Mouse (Mus musculus) embryonic facial prominence, embryonic 15.5 days (tissue): ENCODE data around the gene Grsf1. TPM values are rescaled to one million over a fixed set of nuclear protein-coding genes. Genes with fewer than 3 reads are reported as not detected.

ENCODE experiments used
- ATAC-seq: fragments of 200-750 bp; cut with Nextera tagmentation; 2 replicates; pipeline ENCODE4 v1.8.0; 2017; ENCODE audit warnings: low read depth, moderate TSS enrichment; ENCODE audit not compliant: insufficient number of reproducible peaks, low FRiP score, low TSS enrichment
- H3K27ac ChIP-seq: fragments of 300-500 bp; sonication (generic); replicated peaks from 2 replicates; pipeline ENCODE4 v1.5.1; 2015; ENCODE audit warnings: mild to moderate bottlenecking, inconsistent platforms
- H3K27me3 ChIP-seq: fragments of 300-500 bp; sonication (generic); 2 replicates; pipeline ENCODE4 v1.6.1; 2015; ENCODE audit warnings: inconsistent platforms
- H3K36me3 ChIP-seq: fragments of 300-500 bp; sonication (generic); 2 replicates; pipeline ENCODE4 v1.6.1; 2015; ENCODE audit warnings: mild to moderate bottlenecking, inconsistent platforms
- H3K4me1 ChIP-seq: fragments of 300-500 bp; sonication (generic); 2 replicates; pipeline ENCODE4 v1.6.1; 2015; ENCODE audit warnings: inconsistent platforms
- H3K4me2 ChIP-seq: fragments of 300-500 bp; sonication (generic); replicated peaks from 2 replicates; pipeline ENCODE4 v1.6.1; 2015; ENCODE audit warnings: mild to moderate bottlenecking, inconsistent platforms
- H3K4me3 ChIP-seq: fragments of 300-500 bp; sonication (generic); replicated peaks from 2 replicates; pipeline ENCODE4 v1.5.1; 2015; ENCODE audit warnings: mild to moderate bottlenecking, inconsistent platforms
- H3K9ac ChIP-seq: fragments of 300-500 bp; sonication (generic); 2 replicates; pipeline ENCODE4 v1.6.1; 2015; ENCODE audit warnings: inconsistent platforms
- H3K9me3 ChIP-seq: fragments of 300-500 bp; sonication (generic); replicated peaks from 2 replicates; pipeline ENCODE4 v1.6.1; 2016; ENCODE audit warnings: inconsistent platforms
- WGBS: fragments of 180-500 bp; shearing (Covaris S2); methylation state at CpG from one replicate; pipeline ENCODE4 v1.1.7; 2015; 5-methylcytosine and 5-hydroxymethylcytosine counted together
- polyA plus RNA-seq: library from polyadenylated mRNA; unstranded; fragments of >200 nt; fragmentation: Nextera tagmentation; extraction: Ambion mirVana; gene quantifications from 2 replicates; pipeline ENCODE4 v1.2.1, GENCODE M21; 2015

Gene Grsf1
- polyA plus RNA-seq, 1 experiment from 2014 or later = 59.3 TPM

DNA sequence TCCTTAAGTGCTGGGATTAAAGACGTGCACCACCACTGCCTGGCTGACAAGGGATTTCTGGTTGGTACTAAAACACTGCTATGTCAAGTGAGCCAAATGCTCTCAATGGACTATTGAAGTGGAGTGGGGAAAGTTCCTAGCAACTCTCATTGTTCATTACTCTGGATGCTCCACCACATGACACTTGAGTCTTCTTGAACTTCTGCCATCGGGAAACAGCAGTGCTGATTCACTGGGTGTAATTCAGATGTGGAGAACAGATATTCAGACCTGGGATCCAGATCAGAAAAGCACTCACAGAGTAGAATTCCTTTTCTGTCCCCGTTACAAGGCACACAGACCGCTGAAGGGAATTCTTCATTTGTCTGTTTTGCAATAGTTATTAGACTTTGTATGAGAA is 27.6 kb upstream of the Grsf1 start:
- WGBS = 73% methylated on average over 4 of the region's 4 CpGs
- no peaks in the 10 kb centered on the region for H3K27me3 ChIP-seq
- no peaks in the 10 kb centered on the region for H3K4me1 ChIP-seq
- no peak overlapping the region for H3K4me2 ChIP-seq
- H3K27ac ChIP-seq = no peak overlapping the region
- no peak for ATAC-seq
- no peaks in the 10 kb centered on the region for H3K9me3 ChIP-seq
- no peak overlapping the region for H3K4me3 ChIP-seq
- H3K36me3 ChIP-seq = no peaks in the 10 kb centered on the region
- no peak overlapping the region for H3K9ac ChIP-seq

DNA sequence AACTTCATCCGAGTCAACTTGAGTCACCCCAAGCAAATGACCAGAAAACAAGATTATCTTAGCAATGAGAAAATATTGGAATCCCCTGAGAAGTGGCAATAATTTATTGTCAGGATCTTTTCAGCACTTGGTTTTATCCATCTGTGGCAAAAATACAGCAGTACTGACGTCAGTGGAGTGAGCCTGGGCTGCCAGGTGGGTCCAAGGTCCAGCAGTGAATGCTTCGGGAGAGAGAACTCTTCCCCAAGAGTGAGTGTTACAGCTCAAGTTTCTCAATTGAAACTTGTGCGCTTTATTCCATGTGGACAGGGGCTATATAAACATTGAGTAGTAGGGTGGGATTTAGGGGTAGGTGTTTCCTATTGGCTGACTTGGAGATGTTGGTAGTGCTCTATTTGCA is 26.1 kb upstream of the Grsf1 start:
- WGBS = 68% methylated on average over 4 of the region's 4 CpGs
- Histone ChIP-seq H3K4me2 (no peak overlapping the region), H3K9me3 (no peaks in the 10 kb centered on the region), H3K27ac (no peak overlapping the region), H3K4me1 (no peaks in the 10 kb centered on the region), H3K36me3 (no peaks in the 10 kb centered on the region), H3K9ac (no peak overlapping the region), H3K4me3 (no peak overlapping the region), H3K27me3 (no peaks in the 10 kb centered on the region)
- no peak for ATAC-seq

GRCm38 (mm10) chr5:88699251-88699913 is 23.4 kb upstream of the Grsf1 start:
- Histone ChIP-seq H3K27ac (no peak overlapping the region), H3K4me3 (no peak overlapping the region), H3K27me3 (no peaks in the 10 kb centered on the region), H3K4me1 (no peaks in the 10 kb centered on the region), H3K9ac (no peak overlapping the region), H3K36me3 (no peaks in the 10 kb centered on the region), H3K4me2 (no peak overlapping the region), H3K9me3 (no peaks in the 10 kb centered on the region)
- ATAC-seq = no peak
- 66% methylated on average over 4 of the region's 4 CpGs for WGBS

DNA sequence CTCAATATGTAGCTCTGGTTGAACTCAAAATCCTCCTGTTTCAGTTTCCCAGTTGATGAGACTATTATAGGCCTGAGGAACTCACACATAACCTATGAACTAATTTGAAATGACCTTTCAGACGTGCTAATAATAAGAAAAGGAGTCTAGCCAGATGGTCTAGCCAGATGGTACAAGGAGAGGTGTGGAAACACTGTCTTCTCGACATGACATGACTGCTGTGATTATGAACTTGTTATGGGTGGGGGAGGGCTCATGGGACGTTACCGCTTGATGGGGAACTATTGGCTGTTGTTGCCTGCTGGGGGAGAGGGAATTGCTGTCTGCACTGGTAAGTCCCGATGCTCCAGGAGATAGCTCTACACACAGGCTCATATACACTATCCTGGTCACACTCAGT is 21.3 kb upstream of the Grsf1 start:
- 73% methylated on average over 5 of the region's 5 CpGs for WGBS

DNA sequence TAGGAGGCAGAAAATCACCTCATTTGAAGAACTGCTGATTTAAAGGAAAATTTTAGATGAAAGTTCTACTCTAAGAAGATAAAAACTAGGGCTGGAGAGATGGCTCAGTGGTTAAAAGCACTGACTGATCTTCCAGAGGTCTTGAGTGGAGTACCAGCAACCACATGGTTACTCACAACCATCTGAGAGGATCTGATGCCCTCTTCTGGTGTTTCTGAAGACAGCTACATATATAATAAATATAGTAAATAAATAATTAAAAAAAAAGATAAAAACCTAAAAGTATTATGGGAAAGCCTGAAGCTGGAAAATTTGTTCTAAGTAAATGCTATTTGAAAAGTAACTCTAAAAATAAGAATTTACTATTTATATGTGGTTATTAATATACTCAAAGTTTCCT is 17.1 kb upstream of the Grsf1 start:
- no peak for ATAC-seq
- no peak overlapping the region for H3K4me3 ChIP-seq
- no peaks in the 10 kb centered on the region for H3K9me3 ChIP-seq
- H3K4me2 ChIP-seq = no peak overlapping the region
- no peak overlapping the region for H3K9ac ChIP-seq
- H3K4me1 ChIP-seq = no peaks in the 10 kb centered on the region
- H3K27ac ChIP-seq = no peak overlapping the region
- H3K27me3 ChIP-seq = no peaks in the 10 kb centered on the region
- H3K36me3 ChIP-seq = no peaks in the 10 kb centered on the region

More for the DNA sequence above, 21.3 kb upstream of the Grsf1 start:
- H3K4me1 ChIP-seq = no peaks in the 10 kb centered on the region
- H3K9ac ChIP-seq = no peak overlapping the region
- H3K4me2 ChIP-seq = no peak overlapping the region
- no peak overlapping the region for H3K4me3 ChIP-seq
- no peaks in the 10 kb centered on the region for H3K9me3 ChIP-seq
- no peaks in the 10 kb centered on the region for H3K36me3 ChIP-seq
- ATAC-seq = no peak
- no peak overlapping the region for H3K27ac ChIP-seq
- no peaks in the 10 kb centered on the region for H3K27me3 ChIP-seq

DNA sequence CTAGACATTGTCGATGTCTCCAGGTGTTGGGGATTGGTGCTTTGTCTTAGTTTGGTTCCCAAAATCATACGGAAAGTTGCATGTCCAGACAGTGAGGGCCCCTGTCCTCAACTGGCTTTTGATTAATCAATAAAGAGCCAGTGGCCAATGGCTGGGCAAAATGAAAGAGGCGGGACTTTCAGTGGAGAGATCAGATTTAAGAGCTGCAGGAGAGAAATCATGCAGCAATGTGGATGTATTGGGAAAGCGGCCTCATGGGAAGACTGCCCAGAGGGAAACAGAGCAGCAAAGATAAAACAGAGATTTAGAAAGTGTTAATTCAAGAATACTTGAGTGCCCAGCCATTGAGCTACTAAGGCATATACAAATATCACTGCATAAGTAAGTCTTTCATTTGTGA is 16.6 kb upstream of the Grsf1 start:
- H3K9me3 ChIP-seq = no peaks in the 10 kb centered on the region
- WGBS = 82% methylated on average over 4 of the region's 4 CpGs
- H3K27ac ChIP-seq = no peak overlapping the region
- no peaks in the 10 kb centered on the region for H3K36me3 ChIP-seq
- no peak overlapping the region for H3K4me2 ChIP-seq
- no peak overlapping the region for H3K4me3 ChIP-seq
- no peak for ATAC-seq
- H3K9ac ChIP-seq = no peak overlapping the region
- H3K4me1 ChIP-seq = no peaks in the 10 kb centered on the region
- H3K27me3 ChIP-seq = no peaks in the 10 kb centered on the region

DNA sequence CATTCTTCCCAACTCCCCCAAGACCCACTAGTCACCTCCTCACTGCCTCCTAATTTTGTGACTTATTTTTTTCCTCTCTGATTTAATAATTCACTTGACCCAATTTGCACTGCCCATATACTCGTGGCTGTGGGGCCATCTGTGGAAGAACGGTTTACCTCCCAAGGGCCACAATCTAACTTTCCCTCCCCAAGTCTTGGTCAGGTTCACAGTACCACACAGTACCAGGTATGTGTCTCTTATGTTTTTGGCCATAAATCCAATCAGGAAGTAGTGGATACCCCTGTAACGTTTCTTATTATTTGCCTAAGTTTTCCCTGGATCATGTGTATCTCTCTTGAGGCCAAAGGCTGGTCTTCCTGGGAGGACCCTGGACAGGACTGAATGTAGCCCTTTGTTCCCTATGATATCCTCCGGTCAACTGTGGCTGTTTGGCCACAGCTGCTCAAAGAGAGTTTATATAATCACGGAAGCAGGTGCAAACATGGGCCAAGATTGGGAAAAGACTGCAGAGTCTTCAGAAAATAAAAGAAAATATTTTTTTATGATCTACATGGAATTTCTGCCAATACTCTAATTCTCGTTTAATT is 15.6 kb upstream of the Grsf1 start:
- Histone ChIP-seq H3K9ac (no peak overlapping the region), H3K36me3 (no peaks in the 10 kb centered on the region), H3K4me1 (no peaks in the 10 kb centered on the region), H3K27me3 (no peaks in the 10 kb centered on the region), H3K4me2 (no peak overlapping the region), H3K27ac (no peak overlapping the region), H3K9me3 (no peaks in the 10 kb centered on the region), H3K4me3 (no peak overlapping the region)
- ATAC-seq = no peak
- WGBS = 53% methylated on average over 6 of the region's 6 CpGs

- 61% methylated on average over 10 of the region's 10 CpGs for WGBS
- no peak overlapping the region for H3K4me2 ChIP-seq
- no peaks in the 10 kb centered on the region for H3K36me3 ChIP-seq
- no peak overlapping the region for H3K9ac ChIP-seq
- H3K27ac ChIP-seq = no peak overlapping the region
- H3K9me3 ChIP-seq = no peaks in the 10 kb centered on the region
- ATAC-seq = no peak
- no peaks in the 10 kb centered on the region for H3K4me1 ChIP-seq
- no peaks in the 10 kb centered on the region for H3K27me3 ChIP-seq
- no peak overlapping the region for H3K4me3 ChIP-seq
These were observed 14.9 kb upstream of the Grsf1 start for GRCm38 (mm10) chr5:88690681-88691505.

GRCm38 (mm10) chr5:88689279-88689938 is 13.4 kb upstream of the Grsf1 start:
- Histone ChIP-seq H3K4me3 (no peak overlapping the region), H3K27ac (no peak overlapping the region), H3K27me3 (no peaks in the 10 kb centered on the region), H3K9ac (no peak overlapping the region), H3K4me1 (no peaks in the 10 kb centered on the region), H3K9me3 (no peaks in the 10 kb centered on the region), H3K36me3 (no peaks in the 10 kb centered on the region), H3K4me2 (no peak overlapping the region)
- 80% methylated on average over 3 of the region's 3 CpGs for WGBS
- ATAC-seq = no peak

DNA sequence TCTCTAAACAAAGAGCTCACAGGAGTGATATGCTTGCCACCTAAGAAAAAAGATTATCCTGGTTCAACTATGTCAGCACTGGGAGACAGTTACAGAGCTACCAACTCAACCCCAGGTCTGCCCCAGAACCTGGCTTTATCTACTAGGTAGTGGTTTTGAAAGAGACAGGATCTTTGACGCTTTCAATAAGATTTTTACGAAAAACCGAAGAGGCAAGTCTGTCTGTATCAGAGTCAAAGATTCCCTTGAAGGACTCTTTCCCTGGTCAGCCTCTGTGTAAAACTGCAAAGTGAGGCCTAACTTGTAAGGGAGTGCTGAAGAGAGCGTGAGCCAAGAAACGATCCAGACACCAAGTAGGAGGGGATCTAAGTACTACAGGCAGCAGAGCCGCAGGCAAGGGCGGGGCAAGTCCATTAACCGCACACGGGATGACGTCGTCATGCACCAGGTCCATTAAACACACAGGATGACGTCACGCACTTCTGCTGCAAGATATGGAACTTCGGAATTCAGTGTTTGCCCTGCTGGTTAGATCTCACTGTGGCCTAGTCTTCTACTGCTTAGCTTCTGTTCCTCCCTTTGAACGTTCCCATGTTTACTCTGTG is 12.7 kb upstream of the Grsf1 start:
- 75% methylated on average over 15 of the region's 15 CpGs for WGBS
- H3K9me3 ChIP-seq = no peaks in the 10 kb centered on the region
- no peaks in the 10 kb centered on the region for H3K36me3 ChIP-seq
- H3K4me2 ChIP-seq = no peak overlapping the region
- H3K4me1 ChIP-seq = no peaks in the 10 kb centered on the region
- H3K4me3 ChIP-seq = no peak overlapping the region
- no peaks in the 10 kb centered on the region for H3K27me3 ChIP-seq
- no peak overlapping the region for H3K9ac ChIP-seq
- H3K27ac ChIP-seq = no peak overlapping the region
- no peak for ATAC-seq

- 81% methylated on average over 8 of the region's 8 CpGs for WGBS
- H3K4me2 ChIP-seq = no peak overlapping the region
These were observed 12.0 kb upstream of the Grsf1 start for GRCm38 (mm10) chr5:88687996-88688406.

More at GRCm38 (mm10) chr5:88687996-88688406, 12.0 kb upstream of the Grsf1 start:
- Histone ChIP-seq H3K27me3 (no peaks in the 10 kb centered on the region), H3K27ac (no peak overlapping the region), H3K9me3 (no peaks in the 10 kb centered on the region), H3K4me1 (no peaks in the 10 kb centered on the region), H3K9ac (no peak overlapping the region), H3K4me3 (no peak overlapping the region), H3K36me3 (no peaks in the 10 kb centered on the region)
- ATAC-seq = no peak
